Mouse (Mus musculus) lung, adult 18-20 months (tissue): ENCODE results near the gene Ptch1.

Source experiments
- DNase-seq, 2 experiments: peaks; one replicate each; pipeline ENCODE4 v3.0.0; 2022; ENCODE audit warnings: mixed read lengths in 2 of 2

Gene Ptch1

GRCm38 (mm10) chr13:63562972-63563780, 10.2 kb downstream of the Ptch1 start:
- DNase-seq = peak; percentile 78

GRCm38 (mm10) chr13:63562141-63562971, 11.0 kb downstream of the Ptch1 start:
- no peak for DNase-seq

GRCm38 (mm10) chr13:63558297-63558890, 15.0 kb downstream of the Ptch1 start:
- DNase-seq = no peak

DNA sequence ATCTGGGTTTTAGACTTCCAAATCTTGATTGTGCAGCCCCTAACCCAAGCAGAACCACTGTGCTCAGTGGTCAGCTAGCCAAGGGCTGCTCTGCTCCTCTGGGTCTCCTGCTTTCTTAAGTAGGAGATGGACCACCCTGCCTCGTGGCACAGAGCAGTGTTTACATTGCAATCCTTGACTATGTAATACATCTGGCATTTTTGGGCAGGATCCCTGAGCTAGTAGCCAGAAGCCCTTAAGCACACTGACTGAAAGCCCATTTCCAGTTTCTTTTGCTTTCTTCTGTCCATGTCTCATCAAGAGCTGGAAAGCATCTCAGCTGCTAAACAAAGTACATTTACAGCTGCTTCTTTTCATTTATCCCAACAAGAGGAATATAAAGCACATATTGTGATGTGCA, 17.0 kb downstream of the Ptch1 start:
- DNase-seq = no peak

DNA sequence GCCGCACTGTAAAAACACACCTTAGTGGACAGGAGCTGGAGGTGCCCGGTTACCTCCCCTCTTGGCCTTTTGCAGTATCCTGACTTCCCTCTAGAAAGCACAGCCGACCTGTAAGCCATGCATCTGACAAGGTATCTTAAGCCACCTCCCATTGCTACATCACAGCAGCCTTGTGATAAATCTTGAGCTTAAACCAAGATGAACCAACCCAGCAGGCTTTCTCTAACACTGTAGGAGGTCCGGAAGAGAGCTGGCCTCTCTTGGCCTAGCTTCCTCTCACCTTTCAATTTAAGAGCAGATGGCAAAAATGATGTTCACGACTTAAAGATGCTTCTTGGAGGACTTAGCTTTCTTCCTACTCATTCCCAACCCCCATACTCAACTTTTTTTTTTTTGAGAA, 17.5 kb downstream of the Ptch1 start:
- DNase-seq = no peak

DNA sequence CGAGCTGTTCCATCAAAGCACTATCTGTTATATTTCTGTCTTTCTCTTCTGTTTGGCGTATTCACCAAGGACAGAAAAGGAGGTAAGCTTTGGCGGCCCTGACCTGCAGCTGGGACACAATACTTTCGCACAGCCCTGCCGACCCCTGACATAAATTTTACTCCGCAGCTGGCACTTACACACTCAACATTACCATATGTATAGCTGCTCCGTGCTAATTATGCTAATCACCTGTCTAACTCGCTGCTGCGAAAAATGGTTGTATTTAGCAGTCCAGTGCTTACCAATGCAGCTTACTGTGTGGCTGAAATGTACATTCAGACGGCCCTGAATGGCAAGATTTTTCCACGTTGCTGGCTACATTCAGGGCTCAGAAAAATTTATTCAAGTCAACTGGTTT, 18.8 kb downstream of the Ptch1 start:
- DNase-seq = no peak

GRCm38 (mm10) chr13:63553436-63553835, 20.0 kb downstream of the Ptch1 start:
- DNase-seq = no peak

DNA sequence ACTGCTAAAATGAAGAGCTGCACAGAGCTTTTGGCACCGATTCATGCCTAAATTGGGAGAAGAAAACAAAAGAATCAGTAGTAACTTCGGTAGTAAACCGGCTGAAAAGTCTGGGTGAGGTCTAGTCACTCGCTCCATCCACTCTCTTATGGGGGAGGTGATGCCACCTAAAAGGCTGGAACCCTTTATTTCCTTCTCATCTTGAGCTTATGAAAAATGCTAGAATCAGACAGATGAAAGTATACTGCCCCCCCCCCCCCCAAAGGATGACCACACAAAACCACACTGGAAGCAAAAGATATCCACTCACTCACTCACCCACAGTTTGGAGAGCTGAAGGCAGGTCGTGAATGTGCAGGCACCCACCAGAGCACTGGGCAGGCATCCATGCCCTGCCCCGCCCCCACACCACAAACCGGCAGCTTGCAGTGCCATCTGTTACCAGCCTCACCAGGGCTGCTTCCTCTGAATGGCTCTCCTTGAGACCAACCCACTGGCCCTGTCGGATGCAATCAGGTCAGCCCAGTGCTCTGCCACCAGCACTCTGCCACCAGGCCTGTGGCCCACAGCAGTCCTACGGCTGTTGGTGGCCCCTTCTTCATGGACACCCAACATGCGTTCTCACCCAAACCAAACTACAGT, 21.0 kb downstream of the Ptch1 start:
- peak in 1 of 2 experiments; percentile 23 for DNase-seq

GRCm38 (mm10) chr13:63551552-63552290, 21.7 kb downstream of the Ptch1 start:
- DNase-seq = no peak

DNA sequence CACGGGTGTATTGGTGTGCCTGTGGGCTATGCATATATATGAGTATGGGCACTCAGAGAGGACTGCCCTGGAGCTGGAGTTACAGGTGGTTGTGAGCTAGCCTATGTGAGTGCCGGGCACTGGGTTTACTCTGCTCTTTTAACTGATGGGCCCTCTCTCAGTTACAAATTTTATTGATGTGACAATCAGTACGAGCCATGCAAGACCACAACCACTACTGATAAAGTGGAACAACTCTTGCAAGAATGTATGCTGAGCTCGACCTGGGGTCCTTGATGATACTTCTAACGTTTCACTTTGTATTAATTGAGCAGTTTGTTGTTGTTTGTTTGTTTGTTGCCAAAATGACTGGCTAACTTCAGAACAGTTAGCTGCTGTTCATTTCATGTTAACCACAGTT, 23.0 kb downstream of the Ptch1 start:
- DNase-seq = no peak

DNA sequence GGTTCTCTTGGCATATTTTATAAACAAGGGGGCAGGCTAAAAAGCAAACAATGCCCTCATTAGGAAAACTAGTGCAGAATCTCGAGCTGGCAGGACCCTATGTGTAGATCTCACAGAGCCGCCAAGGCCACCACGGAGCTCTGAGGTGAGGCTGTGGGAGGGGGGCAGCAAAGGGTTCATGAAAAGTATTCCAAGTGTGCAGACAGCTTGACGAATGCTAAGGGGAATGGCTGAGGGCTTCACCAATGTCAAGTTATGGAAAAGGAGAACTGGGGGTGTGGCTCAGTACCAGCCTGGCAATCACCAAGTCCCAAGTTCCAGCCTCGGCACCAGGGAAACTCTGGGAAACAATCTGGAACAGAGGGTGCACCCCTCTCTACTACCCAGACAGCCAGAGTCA, 24.2 kb downstream of the Ptch1 start:
- DNase-seq = no peak

GRCm38 (mm10) chr13:63548571-63548970, 24.8 kb downstream of the Ptch1 start:
- DNase-seq = peak; percentile 36 to 55

- no peak for DNase-seq
Observed at GRCm38 (mm10) chr13:63545291-63545690, 28.1 kb downstream of the Ptch1 start.

DNA sequence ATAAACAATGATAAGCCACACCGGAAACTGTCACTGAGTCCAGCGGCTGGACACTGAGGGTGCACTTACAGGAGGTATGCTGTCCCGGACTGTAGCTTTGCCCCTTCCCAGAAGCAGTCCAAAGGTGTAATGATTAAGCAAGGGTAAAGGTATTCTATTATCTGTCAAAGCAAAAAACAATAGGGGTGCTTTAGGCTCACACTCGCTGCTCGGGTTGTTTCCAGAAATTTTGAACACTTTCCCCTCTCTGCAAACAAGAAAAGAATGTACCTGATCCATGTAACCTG, 28.5 kb downstream of the Ptch1 start:
- DNase-seq = no peak

- DNase-seq = no peak
Observed at GRCm38 (mm10) chr13:63544119-63544966, 29.1 kb downstream of the Ptch1 start.

- DNase-seq = no peak
Observed at GRCm38 (mm10) chr13:63543459-63543858, 29.9 kb downstream of the Ptch1 start.

DNA sequence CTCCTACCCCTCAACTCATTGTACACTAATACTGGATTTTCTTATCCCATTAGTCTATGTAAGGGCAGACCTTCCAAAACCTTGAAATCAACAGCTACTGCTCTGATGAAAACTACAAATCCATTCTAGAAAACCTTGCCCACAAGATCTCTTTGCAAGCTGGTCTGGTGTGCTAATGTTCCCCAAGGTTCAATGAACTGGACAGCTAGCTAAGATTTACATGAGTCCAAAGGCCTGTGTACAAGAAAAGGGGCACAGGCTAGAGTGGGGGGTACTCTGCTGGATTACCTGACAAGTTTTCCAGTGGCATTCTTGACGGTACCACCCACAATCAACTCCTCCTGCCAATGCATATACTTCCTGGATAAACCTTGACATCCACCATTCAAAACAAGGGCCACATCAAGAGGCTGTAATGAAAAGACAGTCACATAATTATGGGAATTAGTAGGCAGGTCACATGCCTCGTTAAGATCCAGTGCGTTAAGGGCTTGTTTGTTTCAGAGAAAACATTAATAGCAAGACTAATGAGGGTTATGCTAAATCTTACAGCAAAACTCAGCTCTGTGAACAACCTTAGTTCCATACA, 30.5 kb downstream of the Ptch1 start:
- DNase-seq = no peak

DNA sequence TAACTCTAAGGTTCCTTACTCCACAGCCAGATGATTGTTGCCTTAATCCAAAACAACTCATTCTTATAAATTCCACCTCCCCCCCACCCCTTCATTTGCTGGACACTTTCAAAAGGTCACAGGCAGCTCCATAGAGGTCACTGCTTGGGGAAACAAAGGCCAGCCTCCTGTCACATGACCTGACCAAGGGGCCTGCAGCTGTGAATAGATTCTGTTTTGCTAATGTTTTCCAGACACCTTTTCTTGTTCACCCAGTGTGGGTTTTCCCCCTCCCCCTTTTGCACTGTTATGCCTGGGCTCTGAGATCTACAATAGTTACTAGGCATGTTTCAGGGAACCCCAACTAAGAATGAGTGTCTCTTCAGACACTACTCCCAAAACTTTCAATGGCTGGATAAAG, 31.9 kb downstream of the Ptch1 start:
- DNase-seq = no peak

DNA sequence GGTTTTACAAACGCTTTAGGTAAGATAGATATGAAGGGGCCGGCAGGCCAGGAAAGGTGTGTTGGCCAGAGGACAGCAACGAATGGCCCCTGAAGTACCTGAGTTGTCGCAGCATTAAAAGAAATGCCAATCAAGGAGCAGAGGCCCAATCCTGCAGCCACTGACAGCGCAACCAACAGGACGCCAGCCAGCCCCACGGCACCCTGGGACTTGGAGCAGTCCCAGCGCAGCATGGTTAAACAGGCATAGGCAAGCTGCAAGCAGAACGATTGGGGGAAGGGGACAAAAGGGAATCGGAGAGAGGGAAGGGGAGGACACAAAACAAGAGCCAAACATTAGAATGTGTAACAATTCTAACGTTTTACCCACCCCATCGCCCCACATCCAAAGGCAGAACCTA, 32.8 kb downstream of the Ptch1 start:
- DNase-seq = no peak

GRCm38 (mm10) chr13:63534981-63535380, 38.4 kb downstream of the Ptch1 start:
- DNase-seq = peak; percentile 25 to 55

GRCm38 (mm10) chr13:63530857-63531256, 42.5 kb downstream of the Ptch1 start:
- DNase-seq = no peak
